Mouse (Mus musculus): ENCODE measurements around the gene Olfr684.

DNA sequence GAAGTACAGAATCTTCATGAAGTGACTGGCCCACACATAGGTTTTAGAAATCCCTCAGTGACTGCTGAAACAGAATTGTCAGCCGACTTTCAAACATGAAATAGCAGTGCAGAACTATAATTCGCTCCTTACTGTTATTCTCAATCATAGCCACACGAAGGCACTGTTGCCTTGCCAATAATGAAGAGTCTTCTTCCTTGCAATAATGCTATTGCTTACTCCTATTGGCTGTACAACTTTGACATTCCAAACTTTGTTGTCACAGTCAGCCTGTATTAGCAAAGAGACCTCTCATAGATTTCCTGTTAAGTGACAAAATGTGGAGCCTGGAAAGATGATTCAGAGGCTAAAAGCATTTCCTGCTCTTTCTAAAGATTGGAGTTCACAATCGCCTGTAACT lies 7.3 kb upstream of the Olfr684 start:
- TF ChIP-seq CTCF (IDR thresholded peaks at IDR 0.05; ENCODE audit: borderline replicate concordance, extremely low read depth, insufficient read depth, insufficient read length), result peak; percentile 38; the same call in 1 of the 2 replicates
- TF ChIP-seq POLR2A (IDR thresholded peaks at IDR 0.05; ENCODE audit: borderline replicate concordance, extremely low read depth, insufficient read depth, insufficient read length, poor library complexity, severe bottlenecking), result no peak
